Mouse (Mus musculus): Measurements from ENCODE around the gene 1700020N15Rik. TPM values are rescaled to one million over a fixed set of nuclear protein-coding genes. Genes with fewer than 3 reads are reported as not detected.
"Not testable (repeated sequence)": the region's sequence is repeated elsewhere in the genome, so short reads cannot be mapped to it uniquely, and the experiment has no call there.

1700020N15Rik gene
- not detected in 2 replicates for polyA plus RNA-seq (2015; fragmentation: Nextera tagmentation; extraction: Ambion mirVana)

DNA sequence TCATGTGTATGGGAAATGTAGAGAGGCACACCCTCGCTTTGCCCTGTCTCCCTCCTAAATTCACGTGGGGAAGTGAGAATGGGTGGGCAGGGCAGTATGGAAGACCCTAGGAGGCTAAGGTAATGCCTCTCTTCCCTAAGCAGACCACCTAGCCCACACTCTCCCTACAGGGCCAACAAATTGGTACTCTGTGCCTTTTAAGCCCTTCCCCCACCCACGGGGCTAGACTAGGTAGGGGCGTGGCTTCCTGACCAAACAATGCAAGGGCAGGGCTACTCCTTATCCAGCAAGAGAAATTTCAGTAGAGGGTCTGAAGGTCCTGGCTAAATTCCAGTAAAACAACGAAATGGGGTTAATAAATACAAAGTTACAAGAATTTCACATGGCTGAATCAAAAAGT lies at the start of gene 1700020N15Rik:
Gene 1700020N15Rik (plus strand): TSS at position 301 of the 400 bp plus-strand sequence.
- not testable (repeated sequence) for H3K4me3 ChIP-seq (replicated peaks; ENCODE audit: low read length); ATAC-seq (ENCODE audit: insufficient read depth, low FRiP score); H3K27ac ChIP-seq (ENCODE audit: low read length); H3K27me3 ChIP-seq (ENCODE audit: control insufficient read depth, insufficient read depth, low read length); H3K4me2 ChIP-seq (ENCODE audit: low read depth, low read length); H3K4me1 ChIP-seq (ENCODE audit: control insufficient read depth, insufficient read depth, low read length); H3K36me3 ChIP-seq (ENCODE audit: control insufficient read depth, insufficient read depth, low read length); H3K9me3 ChIP-seq (replicated peaks; ENCODE audit: control insufficient read depth, low read length); H3K9ac ChIP-seq (ENCODE audit: low read length)
- 69% methylated on average over 4 of the region's 5 CpGs for WGBS

DNA sequence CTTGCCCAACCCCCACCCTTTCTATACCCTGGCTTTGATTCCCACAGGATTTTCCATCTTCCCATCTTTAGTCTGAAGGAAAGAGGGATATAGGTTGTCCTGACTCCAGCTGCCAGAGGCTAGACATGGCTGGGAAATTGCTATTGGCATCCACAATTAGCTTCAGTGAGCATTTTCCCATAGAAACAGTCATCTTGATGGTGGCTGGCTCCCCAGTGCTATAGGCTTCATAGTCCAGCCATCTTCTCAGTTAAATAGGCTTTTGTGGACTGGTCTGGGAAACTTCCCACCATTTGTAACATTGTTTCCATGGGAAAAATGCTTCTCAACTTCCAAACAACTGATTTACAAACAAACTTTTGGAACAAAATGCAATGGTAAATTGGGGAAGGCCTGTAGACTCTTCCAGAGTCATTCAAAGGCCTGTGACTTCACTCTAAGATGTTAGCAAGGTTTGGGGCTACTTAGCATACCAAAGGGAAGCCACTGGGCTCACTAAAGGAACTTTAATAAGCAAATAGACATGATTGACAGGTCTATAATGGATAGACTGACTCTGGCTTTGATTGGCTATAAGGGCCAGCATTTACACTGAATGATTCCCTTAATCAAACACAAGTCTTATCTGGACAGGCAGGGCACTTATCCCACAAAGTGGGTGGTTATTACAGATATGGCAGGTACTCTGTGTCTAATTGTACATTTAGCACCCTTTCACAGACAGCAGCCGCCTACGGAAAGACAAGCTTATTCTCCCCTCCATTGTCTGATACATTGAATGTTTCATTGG lies 31.9 kb downstream of the 1700020N15Rik start:
- no peaks in the 10 kb centered on the region for H3K36me3 ChIP-seq (ENCODE audit: control insufficient read depth, insufficient read depth, low read length)
- H3K4me2 ChIP-seq (ENCODE audit: low read depth, low read length), result no peak overlapping the region
- no peaks in the 10 kb centered on the region for H3K4me1 ChIP-seq (ENCODE audit: control insufficient read depth, insufficient read depth, low read length)
- no peaks in the 10 kb centered on the region for H3K27me3 ChIP-seq (ENCODE audit: control insufficient read depth, insufficient read depth, low read length)
- no peaks in the 10 kb centered on the region for H3K9me3 ChIP-seq (replicated peaks; ENCODE audit: control insufficient read depth, low read length)
- H3K4me3 ChIP-seq (replicated peaks; ENCODE audit: low read length), result no peak overlapping the region
- H3K27ac ChIP-seq (ENCODE audit: low read length), result no peak overlapping the region
- WGBS, result 78% methylated on average over 2 of the region's 2 CpGs
- H3K9ac ChIP-seq (ENCODE audit: low read length), result no peak overlapping the region
- ATAC-seq (ENCODE audit: insufficient read depth, low FRiP score), result no peak

All from stomach, embryonic 16.5 days (tissue).